Mouse (Mus musculus) hindbrain, embryonic 16.5 days (tissue): ENCODE data around the gene Pla2g2d. TPM values are rescaled to one million over a fixed set of nuclear protein-coding genes. Genes with fewer than 3 reads are reported as not detected.

Experiments used
- ATAC-seq: fragments of 200-750 bp; cut with Nextera tagmentation; 2 replicates; pipeline ENCODE4 v1.8.0; 2017; ENCODE audit warnings: moderate TSS enrichment, moderate library complexity
- H3K27ac ChIP-seq: fragments of 300-500 bp; sonication (generic); 2 replicates; pipeline ENCODE4 v1.5.1; 2014; ENCODE audit warnings: low read depth, mild to moderate bottlenecking, control low read depth, low read length, moderate library complexity
- H3K27me3 ChIP-seq: fragments of 300-500 bp; sonication (generic); replicated peaks from 2 replicates; pipeline ENCODE4 v1.6.1; 2014; ENCODE audit warnings: low read length; ENCODE audit not compliant: control insufficient read depth, insufficient read depth
- H3K36me3 ChIP-seq: fragments of 300-500 bp; sonication (generic); 2 replicates; pipeline ENCODE4 v1.6.1; 2014; ENCODE audit warnings: mild to moderate bottlenecking, low read length, moderate library complexity, mixed read lengths; ENCODE audit not compliant: control insufficient read depth, insufficient read depth
- H3K4me1 ChIP-seq: fragments of 300-500 bp; sonication (generic); 2 replicates; pipeline ENCODE4 v1.6.1; 2014; ENCODE audit warnings: low read depth, low read length; ENCODE audit not compliant: control insufficient read depth, insufficient read depth
- H3K4me2 ChIP-seq: fragments of 300-500 bp; sonication (generic); 2 replicates; pipeline ENCODE4 v1.6.1; 2014; ENCODE audit warnings: mild to moderate bottlenecking, low read length, control low read depth, moderate library complexity
- H3K4me3 ChIP-seq: fragments of 300-500 bp; sonication (generic); 2 replicates; pipeline ENCODE4 v1.5.1; 2014; ENCODE audit warnings: mild to moderate bottlenecking, low read length, control low read depth, moderate library complexity
- H3K9ac ChIP-seq: fragments of 300-500 bp; sonication (generic); 2 replicates; pipeline ENCODE4 v1.6.1; 2014; ENCODE audit warnings: low read depth, mild to moderate bottlenecking, control low read depth, low read length, moderate library complexity
- H3K9me3 ChIP-seq: fragments of 300-500 bp; sonication (generic); 2 replicates; pipeline ENCODE4 v1.6.1; 2014; ENCODE audit warnings: mild to moderate bottlenecking, low read length, moderate library complexity; ENCODE audit not compliant: control insufficient read depth
- WGBS: fragments of 180-500 bp; shearing (Covaris S2); extraction: QIAGEN DNeasy Blood & Tissue Kit; methylation state at CpG from one replicate; pipeline ENCODE4 v1.1.7; 2014; 5-methylcytosine and 5-hydroxymethylcytosine counted together
- polyA plus RNA-seq: library from polyadenylated mRNA; unstranded; fragments of >200 nt; fragmentation: Nextera tagmentation; extraction: Ambion mirVana; gene quantifications from 2 replicates; pipeline ENCODE4 v1.2.1, GENCODE M21; 2015

The Pla2g2d gene
- polyA plus RNA-seq, 1 experiment from 2014 or later, result 0.61 TPM

DNA sequence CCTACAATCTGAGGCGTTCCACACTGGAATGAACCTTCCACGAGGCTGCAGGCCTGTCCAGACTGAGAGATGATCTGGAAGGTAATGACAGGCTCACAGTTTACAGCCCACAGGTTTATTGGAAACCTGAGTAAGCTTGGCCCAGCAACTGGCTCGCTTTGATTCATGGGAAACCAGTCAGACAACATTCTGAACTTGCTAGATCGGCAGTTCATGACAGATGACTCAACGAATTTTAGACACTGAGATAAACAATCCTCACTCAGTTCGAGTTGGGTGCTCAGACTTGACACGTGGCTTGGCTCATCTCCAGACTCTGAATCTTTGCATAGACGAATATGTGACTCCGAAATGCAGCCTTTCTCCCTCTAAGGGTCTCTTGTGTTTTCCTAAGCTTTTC lies 17.1 kb downstream of the Pla2g2d start:
- Histone ChIP-seq H3K36me3 (no peaks in the 10 kb centered on the region), H3K9ac (no peak overlapping the region), H3K27me3 (no peaks in the 10 kb centered on the region), H3K4me2 (no peak overlapping the region), H3K9me3 (no peaks in the 10 kb centered on the region), H3K4me1 (no peaks in the 10 kb centered on the region), H3K4me3 (no peak overlapping the region), H3K27ac (no peak overlapping the region)
- no peak for ATAC-seq
- 70% methylated on average over 9 of the region's 9 CpGs for WGBS

GRCm38 (mm10) chr4:138793276-138793675 lies 17.7 kb downstream of the Pla2g2d start:
- 76% methylated on average over 2 of the region's 2 CpGs for WGBS

DNA sequence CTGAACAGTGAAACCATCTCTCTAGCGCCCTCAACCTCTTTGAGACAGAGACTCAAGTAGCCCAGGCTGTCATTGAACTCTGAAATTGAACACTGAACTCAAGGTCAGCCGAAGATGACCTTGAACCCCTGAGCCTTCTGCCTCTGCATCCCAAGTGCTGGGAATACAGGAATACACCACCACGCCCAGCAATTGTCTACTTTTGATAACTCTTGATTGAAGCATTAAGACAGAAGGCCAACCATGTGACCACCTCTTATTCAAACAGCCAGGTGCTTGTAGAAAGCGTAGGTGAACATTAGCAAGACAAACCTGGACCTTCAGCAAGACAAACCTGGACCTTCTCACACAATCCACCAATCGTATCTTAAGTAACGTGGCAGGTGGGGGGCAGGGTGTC lies 18.8 kb downstream of the Pla2g2d start:
- WGBS, result 87% methylated on average over 6 of the region's 6 CpGs
- Histone ChIP-seq H3K4me2 (no peak overlapping the region), H3K4me3 (no peak overlapping the region), H3K27me3 (no peaks in the 10 kb centered on the region), H3K9ac (no peak overlapping the region), H3K27ac (no peak overlapping the region), H3K36me3 (no peaks in the 10 kb centered on the region), H3K4me1 (no peaks in the 10 kb centered on the region), H3K9me3 (no peaks in the 10 kb centered on the region)
- ATAC-seq, result no peak

More at GRCm38 (mm10) chr4:138793276-138793675, 17.7 kb downstream of the Pla2g2d start:
- Histone ChIP-seq H3K4me2 (no peak overlapping the region), H3K9ac (no peak overlapping the region), H3K27ac (no peak overlapping the region), H3K4me3 (no peak overlapping the region), H3K27me3 (no peaks in the 10 kb centered on the region), H3K36me3 (no peaks in the 10 kb centered on the region), H3K4me1 (no peaks in the 10 kb centered on the region), H3K9me3 (no peaks in the 10 kb centered on the region)
- ATAC-seq, result peak; percentile 42; the same call in 1 of the 2 replicates

- no peak overlapping the region for H3K4me2 ChIP-seq
- WGBS, result 50% methylated on average over 6 of the region's 6 CpGs
- no peak for ATAC-seq
Observed at GRCm38 (mm10) chr4:138796513-138797216, 21.1 kb downstream of the Pla2g2d start.

GRCm38 (mm10) chr4:138797217-138797570 lies 21.7 kb downstream of the Pla2g2d start:
- H3K9me3 ChIP-seq, result no peaks in the 10 kb centered on the region
- H3K36me3 ChIP-seq, result no peaks in the 10 kb centered on the region
- ATAC-seq, result no peak
- no peaks in the 10 kb centered on the region for H3K27me3 ChIP-seq
- H3K4me1 ChIP-seq, result no peaks in the 10 kb centered on the region; the same call in 1 of the 2 replicates
- WGBS, result 63% methylated on average over 4 of the region's 4 CpGs
- no peak overlapping the region for H3K4me3 ChIP-seq
- no peak overlapping the region for H3K27ac ChIP-seq
- H3K9ac ChIP-seq, result no peak overlapping the region
- no peak overlapping the region for H3K4me2 ChIP-seq

More at GRCm38 (mm10) chr4:138796513-138797216, 21.1 kb downstream of the Pla2g2d start:
- H3K27me3 ChIP-seq, result no peaks in the 10 kb centered on the region
- H3K27ac ChIP-seq, result no peak overlapping the region
- no peaks in the 10 kb centered on the region for H3K9me3 ChIP-seq
- H3K36me3 ChIP-seq, result no peaks in the 10 kb centered on the region
- H3K4me1 ChIP-seq, result no peaks in the 10 kb centered on the region; the same call in 1 of the 2 replicates
- H3K4me3 ChIP-seq, result no peak overlapping the region
- no peak overlapping the region for H3K9ac ChIP-seq

DNA sequence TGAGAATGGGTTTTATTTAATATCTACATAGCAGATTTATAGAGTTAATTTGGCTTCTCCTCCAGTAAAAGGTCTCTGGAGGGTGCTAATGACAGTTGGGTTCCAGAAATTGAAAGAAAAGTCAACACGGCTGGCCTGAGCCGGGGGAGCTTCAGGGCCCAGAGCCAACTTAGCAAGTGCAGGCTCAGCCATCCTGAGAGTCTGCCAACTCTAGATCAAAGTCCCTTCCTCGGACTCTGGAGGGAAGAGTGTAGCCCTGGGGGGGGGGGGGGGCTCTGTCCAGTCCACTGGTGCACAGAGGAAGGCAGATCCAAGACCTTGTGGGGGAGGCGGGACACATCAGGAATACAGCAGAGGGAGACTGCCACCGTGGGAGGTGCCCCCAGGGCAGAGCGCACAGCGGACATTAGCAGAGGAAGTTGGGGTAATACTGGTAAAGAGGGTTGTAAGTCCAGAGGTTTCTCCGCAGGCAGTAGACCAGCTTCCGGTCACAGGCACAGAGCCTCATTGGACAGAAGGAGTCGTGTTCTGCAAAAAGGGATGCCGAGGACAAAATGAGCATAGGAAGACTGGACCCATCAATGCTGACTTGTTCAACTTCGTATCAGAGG lies 24.7 kb downstream of the Pla2g2d start:
- H3K4me3 ChIP-seq, result no peak overlapping the region
- ATAC-seq, result peak; percentile 71
- no peak overlapping the region for H3K4me2 ChIP-seq
- WGBS, result 64% methylated on average over 11 of the region's 12 CpGs
- no peaks in the 10 kb centered on the region; the same call in 1 of the 2 replicates for H3K4me1 ChIP-seq
- no peaks in the 10 kb centered on the region for H3K36me3 ChIP-seq
- no peaks in the 10 kb centered on the region for H3K27me3 ChIP-seq
- H3K9me3 ChIP-seq, result no peaks in the 10 kb centered on the region
- no peak overlapping the region for H3K9ac ChIP-seq
- H3K27ac ChIP-seq, result peak overlapping the region; percentile 2; the same call in 1 of the 2 replicates

- no peaks in the 10 kb centered on the region for H3K27me3 ChIP-seq
- no peak overlapping the region for H3K9ac ChIP-seq
- no peak for ATAC-seq
- H3K36me3 ChIP-seq, result no peaks in the 10 kb centered on the region
- H3K27ac ChIP-seq, result no peak overlapping the region
- no peaks in the 10 kb centered on the region; the same call in 1 of the 2 replicates for H3K4me1 ChIP-seq
- H3K4me2 ChIP-seq, result no peak overlapping the region
- H3K9me3 ChIP-seq, result no peaks in the 10 kb centered on the region
- no peak overlapping the region for H3K4me3 ChIP-seq
- 88% methylated on average over 4 of the region's 4 CpGs for WGBS
Observed at GRCm38 (mm10) chr4:138801631-138802030, 26.1 kb downstream of the Pla2g2d start.

DNA sequence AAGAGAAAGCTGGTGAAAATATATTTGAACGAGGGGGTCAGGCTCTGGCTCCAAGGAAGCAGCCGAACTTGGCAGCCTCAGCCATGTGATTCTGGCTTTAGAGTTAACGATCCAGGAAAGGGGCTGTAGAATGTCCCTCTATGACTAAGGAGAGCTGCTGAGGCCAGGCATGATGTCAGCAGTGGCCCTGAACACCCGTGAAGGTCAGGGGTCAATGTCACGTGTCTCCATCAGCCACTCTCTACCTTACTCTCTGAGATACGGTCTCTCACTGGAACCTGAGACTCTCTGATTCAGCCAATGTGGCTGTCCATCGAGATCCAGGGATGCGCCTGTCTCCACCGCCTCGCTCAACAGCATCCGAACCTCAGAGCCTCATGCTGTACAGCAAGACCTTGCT lies 27.4 kb downstream of the Pla2g2d start:
- WGBS, result 91% methylated on average over 11 of the region's 11 CpGs
- Histone ChIP-seq H3K4me3 (no peak overlapping the region), H3K9me3 (no peaks in the 10 kb centered on the region), H3K27me3 (no peaks in the 10 kb centered on the region), H3K36me3 (no peaks in the 10 kb centered on the region), H3K27ac (no peak overlapping the region), H3K9ac (no peak overlapping the region), H3K4me1 (no peaks in the 10 kb centered on the region; the same call in 1 of the 2 replicates), H3K4me2 (no peak overlapping the region)
- ATAC-seq, result no peak

DNA sequence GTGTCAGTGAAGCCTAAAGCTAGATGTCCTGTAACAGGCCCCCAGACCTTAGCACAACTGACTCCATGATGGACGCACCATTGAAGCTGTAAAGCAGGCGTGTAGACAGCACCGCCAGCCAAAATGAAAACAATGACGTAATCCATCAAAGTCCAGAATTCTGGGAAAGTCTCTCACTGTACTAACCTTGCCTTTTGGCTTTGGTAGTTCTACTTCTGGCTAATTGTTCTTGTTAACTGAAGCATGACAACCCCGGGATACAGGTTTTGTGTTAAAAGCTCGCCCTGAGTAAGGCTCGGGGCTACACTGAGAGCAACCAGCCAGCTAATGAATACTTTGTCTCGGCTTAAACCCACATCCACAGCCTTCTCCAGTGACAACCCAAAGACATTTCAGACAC lies 29.7 kb downstream of the Pla2g2d start:
- Histone ChIP-seq H3K27ac (no peak overlapping the region), H3K9ac (no peak overlapping the region), H3K4me1 (no peaks in the 10 kb centered on the region; the same call in 1 of the 2 replicates), H3K9me3 (no peaks in the 10 kb centered on the region), H3K27me3 (no peaks in the 10 kb centered on the region), H3K36me3 (no peaks in the 10 kb centered on the region), H3K4me3 (no peak overlapping the region), H3K4me2 (no peak overlapping the region)
- 25% methylated on average over 8 of the region's 8 CpGs for WGBS
- ATAC-seq, result peak; percentile 56; the same call in 1 of the 2 replicates
